Mouse (Mus musculus): ENCODE data around the gene Ccdc177.

GRCm38 (mm10) chr12:80789849-80790694 lies 29.6 kb upstream of the Ccdc177 start, which contains the start of gene Susd6:
- TF ChIP-seq CTCF (IDR thresholded peaks at IDR 0.05; ENCODE audit: borderline replicate concordance, control insufficient read depth, extremely low read depth, insufficient read depth, low read length, poor library complexity): no peak; the same call in 1 of the 2 replicates
- TF ChIP-seq POLR2A (IDR thresholded peaks at IDR 0.05; ENCODE audit: control insufficient read depth, extremely low read depth, insufficient read depth, low read length, poor library complexity): peak; percentile 99
